Mouse (Mus musculus) bone marrow, adult 2 months (tissue): ENCODE results near the gene Dna2.

Source experiments
- CTCF ChIP-seq: fragments of 200-500 bp; IDR thresholded peaks from 2 replicates; pipeline ENCODE4 v1.5.1; 2011; ENCODE audit warnings: low read length, control low read depth; ENCODE audit not compliant: control insufficient read depth, insufficient read depth
- POLR2A ChIP-seq: fragments of 200-500 bp; IDR thresholded peaks from 2 replicates; pipeline ENCODE4 v1.6.1; 2011; ENCODE audit warnings: low read depth, mild to moderate bottlenecking, control low read depth, low read length, borderline replicate concordance; ENCODE audit not compliant: control insufficient read depth

DNA sequence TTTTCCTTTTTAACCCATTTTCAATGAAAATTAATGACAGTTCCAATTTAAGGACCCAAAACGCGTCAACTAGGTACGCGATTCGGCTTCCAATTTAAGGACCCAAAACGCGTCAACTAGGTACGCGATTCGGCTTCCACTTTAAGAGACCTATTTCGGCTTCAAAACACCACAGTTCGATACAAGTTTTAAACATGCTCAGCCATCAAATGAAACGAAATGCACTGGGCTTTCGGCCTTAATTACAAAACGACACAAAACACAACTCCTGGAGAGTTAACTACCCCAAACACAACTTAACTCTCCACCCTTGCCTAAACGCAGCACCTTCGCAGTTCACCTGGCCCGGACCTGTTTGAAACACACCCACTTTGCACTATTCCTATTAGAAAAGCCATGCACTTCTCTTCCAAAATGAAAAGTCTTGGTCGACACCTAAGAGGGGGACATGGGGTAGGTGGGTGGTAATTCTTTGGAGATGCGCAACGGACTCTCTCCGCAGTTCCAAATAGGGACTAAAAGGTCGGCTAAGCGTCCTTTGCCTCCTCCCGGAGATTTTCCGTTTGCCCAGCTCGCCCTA is 75.8 kb downstream of the Dna2 start:
- TF ChIP-seq CTCF = no peak
- no peak for TF ChIP-seq POLR2A
